Mouse (Mus musculus) forebrain, embryonic 16.5 days (tissue): ENCODE results near the gene Sgtb. TPM values are rescaled to one million over a fixed set of nuclear protein-coding genes. Genes with fewer than 3 reads are reported as not detected.

Experiments
- ATAC-seq: fragments of 200-750 bp; cut with Nextera tagmentation; 2 replicates; pipeline ENCODE4 v1.8.0; 2017; ENCODE audit warnings: mild to moderate bottlenecking, moderate library complexity
- H3K27ac ChIP-seq: fragments of 300-500 bp; sonication (generic); 2 replicates; pipeline ENCODE4 v1.5.1; 2014; ENCODE audit warnings: low read length, control low read depth
- H3K27me3 ChIP-seq: fragments of 300-500 bp; sonication (generic); replicated peaks from 2 replicates; pipeline ENCODE4 v1.6.1; 2014; ENCODE audit warnings: low read length; ENCODE audit not compliant: control insufficient read depth, insufficient read depth
- H3K36me3 ChIP-seq: fragments of 300-500 bp; sonication (generic); 2 replicates; pipeline ENCODE4 v1.6.1; 2014; ENCODE audit not compliant: control insufficient read depth, insufficient read depth
- H3K4me1 ChIP-seq: fragments of 300-500 bp; sonication (generic); replicated peaks from 2 replicates; pipeline ENCODE4 v1.6.1; 2014; ENCODE audit warnings: low read length; ENCODE audit not compliant: control insufficient read depth, insufficient read depth
- H3K4me2 ChIP-seq: fragments of 300-500 bp; sonication (generic); 2 replicates; pipeline ENCODE4 v1.6.1; 2014; ENCODE audit warnings: mild to moderate bottlenecking, low read length, control low read depth
- H3K4me3 ChIP-seq: fragments of 300-500 bp; sonication (generic); replicated peaks from 2 replicates; pipeline ENCODE4 v1.5.1; 2014; ENCODE audit warnings: mild to moderate bottlenecking, low read length, control low read depth
- H3K9ac ChIP-seq: fragments of 300-500 bp; sonication (generic); replicated peaks from 2 replicates; pipeline ENCODE4 v1.6.1; 2014; ENCODE audit warnings: low read depth, low read length, control low read depth
- H3K9me3 ChIP-seq: fragments of 300-500 bp; sonication (generic); 2 replicates; pipeline ENCODE4 v1.6.1; 2016; ENCODE audit warnings: low read length; ENCODE audit not compliant: control insufficient read depth
- whole genome bisulfite sequencing: fragments of 180-500 bp; shearing (Covaris S2); extraction: QIAGEN DNeasy Blood & Tissue Kit; methylation state at CpG from one replicate; pipeline ENCODE4 v1.1.7; 2014; 5-methylcytosine and 5-hydroxymethylcytosine counted together
- polyA plus RNA-seq: library from polyadenylated mRNA; unstranded; fragments of >200 nt; fragmentation: Nextera tagmentation; extraction: Ambion mirVana; gene quantifications from 2 replicates; pipeline ENCODE4 v1.2.1, GENCODE M21; 2015

Sgtb gene
- polyA plus RNA-seq, 1 experiment from 2014 or later: 34.0 TPM

GRCm38 (mm10) chr13:104100416-104100815, 9.1 kb upstream of the Sgtb start:
- Histone ChIP-seq H3K36me3 (no peaks in the 10 kb centered on the region), H3K27me3 (no peaks in the 10 kb centered on the region), H3K4me3 (no peak overlapping the region), H3K4me2 (no peak overlapping the region), H3K9me3 (no peaks in the 10 kb centered on the region), H3K4me1 (no peaks in the 10 kb centered on the region), H3K27ac (no peak overlapping the region), H3K9ac (no peak overlapping the region)
- WGBS: 92% methylated on average over 4 of the region's 4 CpGs
- no peak for ATAC-seq

GRCm38 (mm10) chr13:104101606-104102235, 7.8 kb upstream of the Sgtb start:
- no peak for ATAC-seq
- no peaks in the 10 kb centered on the region for H3K27me3 ChIP-seq
- H3K9me3 ChIP-seq: no peaks in the 10 kb centered on the region
- no peak overlapping the region for H3K4me3 ChIP-seq
- no peak overlapping the region for H3K9ac ChIP-seq
- no peak overlapping the region for H3K4me2 ChIP-seq
- WGBS: 89% methylated on average over 5 of the region's 5 CpGs
- H3K36me3 ChIP-seq: no peaks in the 10 kb centered on the region; the same call in 1 of the 2 replicates
- no peak overlapping the region for H3K27ac ChIP-seq
- no peaks in the 10 kb centered on the region for H3K4me1 ChIP-seq

- Histone ChIP-seq H3K4me1 (peaks cover 14% of the 10 kb centered on the region), H3K4me2 (peak overlapping the region; percentile 66), H3K9me3 (no peaks in the 10 kb centered on the region), H3K4me3 (peak overlapping the region; percentile 62), H3K36me3 (no peaks in the 10 kb centered on the region; the same call in 1 of the 2 replicates), H3K27me3 (no peaks in the 10 kb centered on the region), H3K27ac (0 out of 2 replicates have a peak overlapping the region, but pooled peaks have one; percentile 2), H3K9ac (peak overlapping the region; percentile 69)
- WGBS: under 1% methylated on average over 24 of the region's 24 CpGs
- peak; percentile 4; the same call in 1 of the 2 replicates for ATAC-seq
Observed at GRCm38 (mm10) chr13:104108651-104109287, 772 bp upstream of the Sgtb start.

- peak; percentile 83 for ATAC-seq
- H3K9me3 ChIP-seq: no peaks in the 10 kb centered on the region
- peak overlapping the region; percentile 69 for H3K9ac ChIP-seq
- WGBS: under 1% methylated on average over 33 of the region's 38 CpGs
- no peaks in the 10 kb centered on the region for H3K27me3 ChIP-seq
- H3K4me2 ChIP-seq: peak overlapping the region; percentile 66
- peak overlapping the region; percentile 82 for H3K27ac ChIP-seq
- H3K4me1 ChIP-seq: peaks cover 14% of the 10 kb centered on the region
- H3K36me3 ChIP-seq: peaks cover 4% of the 10 kb centered on the region
- H3K4me3 ChIP-seq: peak overlapping the region; percentile 62
Observed at GRCm38 (mm10) chr13:104109816-104110521, 428 bp downstream of the Sgtb start.

GRCm38 (mm10) chr13:104110526-104110925, 985 bp downstream of the Sgtb start:
- H3K4me3 ChIP-seq: peak overlapping the region; percentile 62
- no peak for ATAC-seq
- peak overlapping the region; percentile 69 for H3K9ac ChIP-seq
- no peaks in the 10 kb centered on the region for H3K27me3 ChIP-seq
- 28% methylated on average over 7 of the region's 7 CpGs for WGBS
- H3K4me2 ChIP-seq: peak overlapping the region; percentile 66
- H3K9me3 ChIP-seq: no peaks in the 10 kb centered on the region
- H3K4me1 ChIP-seq: peaks cover 14% of the 10 kb centered on the region
- H3K36me3 ChIP-seq: peaks cover 6% of the 10 kb centered on the region
- peak overlapping the region; percentile 82; the same call in 1 of the 2 replicates for H3K27ac ChIP-seq

- Histone ChIP-seq H3K9me3 (no peaks in the 10 kb centered on the region), H3K36me3 (peaks cover 10% of the 10 kb centered on the region; the same call in 1 of the 2 replicates), H3K27ac (no peak overlapping the region), H3K9ac (no peak overlapping the region), H3K4me3 (peak overlapping the region; percentile 0; the same call in 1 of the 2 replicates), H3K4me1 (peaks cover 14% of the 10 kb centered on the region), H3K4me2 (peak overlapping the region; percentile 36), H3K27me3 (no peaks in the 10 kb centered on the region)
- WGBS: 35% methylated on average over 12 of the region's 12 CpGs
- ATAC-seq: no peak
Observed at GRCm38 (mm10) chr13:104112266-104112900, 2.8 kb downstream of the Sgtb start.

GRCm38 (mm10) chr13:104113782-104114181, 4.2 kb downstream of the Sgtb start:
- H3K4me2 ChIP-seq: no peak overlapping the region
- H3K36me3 ChIP-seq: peaks cover 15% of the 10 kb centered on the region
- no peaks in the 10 kb centered on the region for H3K27me3 ChIP-seq
- no peak overlapping the region for H3K9ac ChIP-seq
- H3K27ac ChIP-seq: no peak overlapping the region
- ATAC-seq: no peak
- H3K4me1 ChIP-seq: peaks cover 14% of the 10 kb centered on the region
- 90% methylated on average over 4 of the region's 4 CpGs for WGBS
- H3K4me3 ChIP-seq: no peak overlapping the region
- H3K9me3 ChIP-seq: no peaks in the 10 kb centered on the region

- no peaks in the 10 kb centered on the region for H3K27me3 ChIP-seq
- 77% methylated on average over 2 of the region's 2 CpGs for WGBS
- H3K9ac ChIP-seq: no peak overlapping the region
- no peak overlapping the region for H3K4me2 ChIP-seq
- no peak overlapping the region for H3K27ac ChIP-seq
- H3K4me3 ChIP-seq: no peak overlapping the region
- peaks cover 14% of the 10 kb centered on the region for H3K4me1 ChIP-seq
- H3K36me3 ChIP-seq: peaks cover 23% of the 10 kb centered on the region
- no peaks in the 10 kb centered on the region for H3K9me3 ChIP-seq
- ATAC-seq: no peak
Observed at GRCm38 (mm10) chr13:104114827-104115226, 5.3 kb downstream of the Sgtb start.
